In genomic region chr3:59228730-59229551, GRCm38 (mm10) we compare ENCODE assay signal across 9 mouse cellular contexts. TPM values are rescaled to one million over a fixed set of nuclear protein-coding genes. Genes with fewer than 3 reads are reported as not detected.
A peak's percentile ranks its signal among the peaks of the same experiment; 100 is the strongest.
DNase-seq lines count a peak whose midpoint lies in the region; ATAC-seq and TF ChIP-seq lines count a peak whose summit lies in the region.
"Had no signal": no experiment of that assay in that cellular context is flagged by ENCODE, and none has a peak within 500 bp of the region (broad histone marks: within the 10 kb centered on the region; RNA-seq: fewer than 3 reads in every experiment).

No protein-coding gene starts in this region.

- ATAC-seq in lung, embryonic 14.5 days (ENCODE audit: insufficient read depth): peak; percentile 89
- peak; percentile 74 for ATAC-seq in common myeloid progenitor, adult 5-6 weeks (replicated peaks; ENCODE audit: low read depth, poor library complexity, severe bottlenecking)
- ATAC-seq in intestine, embryonic 14.5 days (replicated peaks; ENCODE audit: low FRiP score, low TSS enrichment, low read depth): no peak
- no peak for ATAC-seq in forebrain, embryonic 12.5 days (ENCODE audit: low FRiP score)

- no peak overlapping the region for H3K4me3 ChIP-seq in lung, embryonic 14.5 days (ENCODE audit: low read depth, low read length)
- H3K4me3 ChIP-seq in intestine, embryonic 14.5 days (ENCODE audit: low read depth, low read length): no peak overlapping the region
- H3K4me3 ChIP-seq in forebrain, embryonic 12.5 days (replicated peaks): no peak overlapping the region
- H3K4me3 ChIP-seq: limb, embryonic 15.5 days had no signal

- no peak for TF ChIP-seq CTCF in lung, embryonic 14.5 days (IDR thresholded peaks at IDR 0.05; ENCODE audit: low read depth)

- no peaks in the 10 kb centered on the region for H3K9me3 ChIP-seq in lung, embryonic 14.5 days (ENCODE audit: low read depth, low read length)
- H3K9me3 ChIP-seq in intestine, embryonic 14.5 days (ENCODE audit: control insufficient read depth, low read length): no peaks in the 10 kb centered on the region
- no peaks in the 10 kb centered on the region for H3K9me3 ChIP-seq in forebrain, embryonic 12.5 days
- H3K9me3 ChIP-seq: limb, embryonic 15.5 days had no signal

- H3K4me2 ChIP-seq in lung, embryonic 14.5 days: peak overlapping the region; percentile 41
- no peak overlapping the region for H3K4me2 ChIP-seq in intestine, embryonic 14.5 days (ENCODE audit: low read length)
- H3K4me2 ChIP-seq in forebrain, embryonic 12.5 days: no peak overlapping the region
- H3K4me2 ChIP-seq: limb, embryonic 15.5 days had no signal

- DNase-seq in lung, embryonic 14.5 days: peak; percentile 86
- no peak for DNase-seq in lung, postnatal 14 days
- no peak for DNase-seq in intestine, embryonic 14.5 days (ENCODE audit: low spot score)
- peak; percentile 68 for DNase-seq in lung, postnatal 36 days
- no peak for DNase-seq in cerebellum, postnatal 36 days
- DNase-seq in left cerebral cortex, adult 18-20 months (ENCODE audit: low spot score in 2 of 2): no peak

- H3K9ac ChIP-seq in lung, embryonic 14.5 days: no peak overlapping the region
- H3K9ac ChIP-seq in intestine, embryonic 14.5 days (ENCODE audit: low read length): no peak overlapping the region
- no peak overlapping the region for H3K9ac ChIP-seq in forebrain, embryonic 12.5 days
- H3K9ac ChIP-seq: limb, embryonic 15.5 days had no signal

- peak overlapping the region; percentile 91 for H3K27ac ChIP-seq in lung, embryonic 14.5 days (ENCODE audit: low read depth)
- peak overlapping the region; percentile 29; the same call in 1 of the 2 replicates for H3K27ac ChIP-seq in intestine, embryonic 14.5 days (ENCODE audit: low read depth)
- no peak overlapping the region for H3K27ac ChIP-seq in forebrain, embryonic 12.5 days
- H3K27ac ChIP-seq: limb, embryonic 15.5 days had no signal

- no peaks in the 10 kb centered on the region for H3K36me3 ChIP-seq in lung, embryonic 14.5 days (ENCODE audit: insufficient read depth)
- H3K36me3 ChIP-seq in intestine, embryonic 14.5 days (ENCODE audit: control insufficient read depth, insufficient read depth, low read length): no peaks in the 10 kb centered on the region
- no peaks in the 10 kb centered on the region for H3K36me3 ChIP-seq in forebrain, embryonic 12.5 days (replicated peaks)
- H3K36me3 ChIP-seq: limb, embryonic 15.5 days had no signal

- WGBS in lung, embryonic 14.5 days: 29% methylated on average over 10 of the region's 10 CpGs
- 48% methylated on average over 10 of the region's 10 CpGs for WGBS in intestine, embryonic 14.5 days
- WGBS in forebrain, embryonic 12.5 days: 81% methylated on average over 10 of the region's 10 CpGs

- no peaks in the 10 kb centered on the region for H3K27me3 ChIP-seq in lung, embryonic 14.5 days (ENCODE audit: insufficient read depth, low read length)
- H3K27me3 ChIP-seq in intestine, embryonic 14.5 days (replicated peaks; ENCODE audit: control insufficient read depth, insufficient read depth, low read length): no peaks in the 10 kb centered on the region
- no peaks in the 10 kb centered on the region for H3K27me3 ChIP-seq in forebrain, embryonic 12.5 days
- H3K27me3 ChIP-seq: limb, embryonic 15.5 days had no signal

- H3K4me1 ChIP-seq in lung, embryonic 14.5 days (ENCODE audit: insufficient read depth): 0 out of 2 replicates have a peak, but pooled peaks cover 6% of the 10 kb centered on the region
- no peaks in the 10 kb centered on the region for H3K4me1 ChIP-seq in intestine, embryonic 14.5 days (replicated peaks; ENCODE audit: control insufficient read depth, insufficient read depth, low read length)
- no peaks in the 10 kb centered on the region for H3K4me1 ChIP-seq in forebrain, embryonic 12.5 days
- H3K4me1 ChIP-seq: limb, embryonic 15.5 days had no signal

RNA-seq across cellular contexts. Expression of gene P2ry13, which starts 18.3 kb away (rescaled TPM):
- 1.3 and 1.5 TPM in 2 replicates for polyA plus RNA-seq in lung, embryonic 14.5 days (2014; fragmentation: Nextera tagmentation; extraction: Ambion mirVana)
- total RNA-seq in common myeloid progenitor, adult 5-6 weeks (2017): 0.58 and 0.91 TPM in 2 replicates
- 1.6 and 1.7 TPM in 2 replicates for polyA plus RNA-seq in intestine, embryonic 14.5 days (2014; fragmentation: Nextera tagmentation; extraction: Ambion mirVana)
- polyA plus RNA-seq in forebrain, embryonic 12.5 days (2016; fragmentation: Nextera tagmentation; extraction: Ambion mirVana): 0.58 and 1.2 TPM in 2 replicates
- 1 to 10 TPM; 7.6 to 8.2 TPM for total RNA-seq in left cerebral cortex, adult 18-20 months (2021)

RNA-seq across cellular contexts. Expression of gene P2ry12, which starts 33.7 kb away (rescaled TPM):
- 2.6 and 3.4 TPM in 2 replicates for polyA plus RNA-seq in lung, embryonic 14.5 days (2014; fragmentation: Nextera tagmentation; extraction: Ambion mirVana)
- 0.15 TPM in 1 of 2 replicates, not detected in the other for total RNA-seq in common myeloid progenitor, adult 5-6 weeks (2017)
- 1.9 and 2.5 TPM in 2 replicates for polyA plus RNA-seq in intestine, embryonic 14.5 days (2014; fragmentation: Nextera tagmentation; extraction: Ambion mirVana)
- 2.9 and 4.4 TPM in 2 replicates for polyA plus RNA-seq in forebrain, embryonic 12.5 days (2016; fragmentation: Nextera tagmentation; extraction: Ambion mirVana)
- 10 to 100 TPM; 40.3 to 45.7 TPM for total RNA-seq in left cerebral cortex, adult 18-20 months (2021)

RNA-seq across cellular contexts. Expression of gene Gpr87, which starts 34.0 kb away (rescaled TPM):
- 0.22 TPM in 1 of 2 replicates, not detected in the other for polyA plus RNA-seq in lung, embryonic 14.5 days (2014; fragmentation: Nextera tagmentation; extraction: Ambion mirVana)
- total RNA-seq in common myeloid progenitor, adult 5-6 weeks (2017): 0.14 TPM in 1 of 2 replicates, not detected in the other
- polyA plus RNA-seq in intestine, embryonic 14.5 days (2014; fragmentation: Nextera tagmentation; extraction: Ambion mirVana): not detected in 2 replicates
- 0.15 and 0.17 TPM in 2 replicates for polyA plus RNA-seq in forebrain, embryonic 12.5 days (2016; fragmentation: Nextera tagmentation; extraction: Ambion mirVana)
- not detected for total RNA-seq in left cerebral cortex, adult 18-20 months (2021)

Comparison
In these comparisons a context has a peak if more than half of its experiments do, and no peak if none do; other contexts are left out.
1. DNase-seq: peak in lung, embryonic 14.5 days (single experiment) and lung, postnatal 36 days (single experiment); none in lung, postnatal 14 days (single experiment), intestine, embryonic 14.5 days (single experiment), cerebellum, postnatal 36 days (0 of 2) and left cerebral cortex, adult 18-20 months (0 of 2).
2. ATAC-seq: peak in lung, embryonic 14.5 days (single experiment) and common myeloid progenitor, adult 5-6 weeks (single experiment); none in intestine, embryonic 14.5 days (single experiment) and forebrain, embryonic 12.5 days (single experiment).